Mouse (Mus musculus): ENCODE data around the gene Itgb5.
A peak's percentile ranks its signal among the peaks of the same experiment; 100 is the strongest.

The Itgb5 gene

DNA sequence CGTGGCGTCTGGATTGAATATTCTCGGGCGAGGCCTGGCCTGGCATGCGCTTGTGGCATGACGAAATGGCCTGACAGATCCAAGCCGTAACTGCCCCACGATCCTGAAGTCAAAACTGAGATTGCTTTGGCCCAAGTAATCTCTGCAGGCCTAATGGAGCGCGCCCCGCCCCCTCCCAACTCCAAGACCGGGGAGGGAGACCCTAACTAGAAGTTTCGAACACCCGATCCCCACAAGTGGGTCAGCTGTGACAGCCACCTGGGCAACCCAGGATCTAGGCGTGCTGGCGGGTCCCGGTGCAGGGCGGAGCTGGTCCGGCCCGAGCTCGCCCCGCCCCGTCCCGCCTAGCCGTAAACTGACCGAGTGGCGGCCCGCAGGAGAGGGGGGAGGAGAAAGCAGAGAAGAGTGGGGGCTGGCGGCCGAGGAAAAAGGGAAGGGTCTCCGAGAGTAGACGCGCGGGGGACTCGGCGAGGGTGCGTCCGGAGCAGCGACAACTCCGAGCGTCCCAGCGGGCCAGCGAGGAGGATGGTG lies at the start of gene Itgb5:
Itgb5 (plus strand) TSS at position 365 of the 531 bp plus-strand sequence.
- DNase-seq (ENCODE audit: low read depth in 1 of 2, low spot score in 2 of 2): peak in 1 of 2 experiments; percentile 34

DNA sequence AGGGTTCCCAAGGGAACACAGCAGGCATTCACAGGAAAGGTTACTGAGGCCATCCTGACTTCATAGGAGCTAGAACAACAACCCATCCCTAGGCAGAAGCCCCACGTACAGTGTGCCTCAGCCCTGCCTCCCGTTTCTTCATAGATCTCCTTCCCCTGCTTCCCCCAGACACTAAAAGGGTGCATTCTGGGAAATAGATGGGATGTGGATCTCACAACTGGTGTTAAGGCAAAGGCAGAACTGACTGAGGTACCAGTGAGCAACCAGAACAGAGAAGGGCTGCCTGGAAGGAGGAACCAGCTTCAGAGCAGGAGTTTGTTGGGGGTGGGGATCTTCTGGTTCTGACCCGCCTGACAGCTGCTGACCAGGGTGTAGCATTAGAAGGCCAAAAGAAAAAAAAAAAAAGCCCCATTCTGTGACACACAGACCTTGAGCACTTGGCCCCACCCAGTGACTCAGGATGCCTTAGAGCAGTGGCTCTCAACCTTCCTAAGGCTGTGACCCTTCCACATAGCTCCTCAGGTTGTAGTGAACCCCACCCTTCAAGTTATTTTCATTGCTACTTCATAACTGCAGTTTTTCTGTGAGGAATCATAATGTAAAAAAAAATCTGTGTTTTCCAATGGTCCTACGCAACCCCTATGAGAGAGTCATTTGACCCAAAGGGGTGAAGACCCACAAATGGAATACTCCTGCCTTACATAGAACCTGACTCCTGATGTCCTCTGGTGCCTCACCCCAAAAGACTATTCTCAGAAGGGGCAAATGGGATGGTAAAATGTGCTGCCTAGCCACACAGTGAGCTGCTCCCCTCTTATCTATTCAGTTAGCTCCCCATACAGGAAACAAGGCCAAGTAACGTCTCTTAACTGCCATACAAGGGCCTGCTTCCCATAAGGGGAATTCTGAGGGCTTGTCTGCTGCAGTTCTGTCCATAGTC lies 47.4 kb upstream of the Itgb5 start:
- DNase-seq (ENCODE audit: low read depth in 1 of 2, low spot score in 2 of 2): peak in 1 of 2 experiments; percentile 27

DNA sequence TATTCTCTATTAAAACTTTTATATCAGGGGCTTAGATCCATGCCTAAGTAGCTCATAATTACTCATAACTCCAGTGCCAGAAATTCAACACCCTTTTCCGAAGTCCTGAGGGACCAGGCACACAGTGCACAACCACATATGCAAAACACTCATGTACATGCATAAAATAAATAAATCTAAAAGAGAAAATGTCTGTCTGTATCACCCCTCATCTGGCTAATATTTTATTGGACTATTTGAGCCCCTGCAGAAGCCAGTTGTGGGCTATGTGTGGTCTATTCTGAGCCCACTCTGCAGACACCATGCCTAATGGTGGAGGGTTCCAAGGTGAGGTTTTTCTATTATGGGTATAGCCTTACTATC lies 46.8 kb upstream of the Itgb5 start:
- no peak for DNase-seq (ENCODE audit: low read depth in 1 of 2, low spot score in 2 of 2)

DNA sequence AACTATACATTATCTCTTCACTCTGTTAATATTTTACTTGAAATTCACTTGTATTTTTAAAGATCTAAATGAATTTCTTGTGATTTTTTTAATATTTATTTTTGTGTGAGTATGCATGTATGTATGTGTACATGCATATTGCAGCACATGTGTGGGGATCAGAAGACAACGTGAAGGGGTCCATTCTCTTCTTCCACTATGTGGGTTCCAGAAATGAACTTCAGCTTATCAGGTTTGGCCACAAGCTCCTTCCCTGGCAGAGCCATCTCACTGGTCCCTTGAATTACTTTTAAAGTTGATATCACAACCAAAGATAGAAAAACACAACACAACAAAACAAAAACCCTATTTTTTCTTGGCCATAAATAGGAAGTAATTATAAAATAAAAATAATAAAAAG lies 44.9 kb upstream of the Itgb5 start:
- DNase-seq (ENCODE audit: low read depth in 1 of 2, low spot score in 2 of 2): no peak

DNA sequence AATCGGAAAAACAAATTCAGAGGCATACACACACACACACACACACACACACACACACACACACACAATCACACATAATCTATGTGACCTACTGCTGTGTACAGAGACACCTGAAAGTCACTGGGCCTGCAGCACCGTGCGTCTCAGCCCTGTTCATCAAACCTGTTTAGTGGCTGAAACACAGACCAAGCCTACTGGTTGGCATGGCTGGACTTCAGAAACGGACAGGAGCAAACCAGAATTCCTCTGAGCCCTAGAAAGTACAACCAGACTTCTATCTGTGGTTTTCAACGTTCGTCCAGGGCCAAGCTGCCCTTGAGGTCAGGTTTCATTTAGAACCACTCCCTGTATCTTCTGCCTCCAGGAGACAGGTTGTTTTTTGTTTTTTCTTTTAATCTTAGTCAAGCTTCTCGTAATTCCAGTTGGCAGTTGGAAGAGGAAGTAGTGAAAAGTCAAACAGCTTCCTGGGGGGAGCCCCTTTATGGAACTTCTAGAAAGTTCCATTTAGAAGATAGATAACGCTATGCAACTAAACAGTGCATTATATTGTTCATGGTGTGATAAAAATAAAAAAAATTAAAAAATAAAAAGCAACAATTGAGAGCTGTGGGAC lies 44.3 kb upstream of the Itgb5 start:
- no peak for DNase-seq (ENCODE audit: low read depth in 1 of 2, low spot score in 2 of 2)

DNA sequence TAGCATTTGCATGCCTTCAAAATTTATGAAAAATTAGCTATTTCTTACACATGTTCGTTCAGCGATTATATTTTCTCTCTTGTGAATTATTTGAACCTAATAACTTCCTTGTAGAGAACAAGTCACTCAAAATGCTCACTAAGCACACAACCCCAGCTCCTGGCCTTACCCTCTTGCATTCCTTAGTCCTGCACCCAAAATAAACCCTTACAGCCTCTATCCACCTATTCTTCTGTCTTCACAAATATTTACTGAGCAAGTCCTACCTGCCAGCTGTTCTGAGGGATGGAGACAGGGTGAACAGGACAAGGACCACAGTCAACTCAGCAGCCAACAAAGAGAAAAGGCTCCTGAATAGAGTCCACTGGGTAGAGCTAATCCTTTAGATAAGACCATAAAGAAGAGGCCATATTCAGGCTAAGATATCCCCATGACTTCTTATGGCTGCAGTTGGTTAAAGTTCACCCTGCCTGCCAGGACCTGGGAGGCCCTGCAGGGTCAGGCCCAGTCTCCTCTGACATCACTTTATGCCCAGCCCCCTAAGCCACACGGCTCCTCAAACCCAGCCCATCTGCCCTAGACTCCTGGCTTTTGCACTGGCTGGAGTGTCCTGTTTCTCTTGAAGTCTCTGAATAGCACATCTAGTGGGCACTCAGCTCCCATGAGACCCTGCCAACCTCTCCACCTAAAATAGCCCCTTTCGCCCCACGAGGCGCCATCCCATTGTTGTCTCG lies 42.6 kb upstream of the Itgb5 start:
- DNase-seq (ENCODE audit: low read depth in 1 of 2, low spot score in 2 of 2): no peak

DNA sequence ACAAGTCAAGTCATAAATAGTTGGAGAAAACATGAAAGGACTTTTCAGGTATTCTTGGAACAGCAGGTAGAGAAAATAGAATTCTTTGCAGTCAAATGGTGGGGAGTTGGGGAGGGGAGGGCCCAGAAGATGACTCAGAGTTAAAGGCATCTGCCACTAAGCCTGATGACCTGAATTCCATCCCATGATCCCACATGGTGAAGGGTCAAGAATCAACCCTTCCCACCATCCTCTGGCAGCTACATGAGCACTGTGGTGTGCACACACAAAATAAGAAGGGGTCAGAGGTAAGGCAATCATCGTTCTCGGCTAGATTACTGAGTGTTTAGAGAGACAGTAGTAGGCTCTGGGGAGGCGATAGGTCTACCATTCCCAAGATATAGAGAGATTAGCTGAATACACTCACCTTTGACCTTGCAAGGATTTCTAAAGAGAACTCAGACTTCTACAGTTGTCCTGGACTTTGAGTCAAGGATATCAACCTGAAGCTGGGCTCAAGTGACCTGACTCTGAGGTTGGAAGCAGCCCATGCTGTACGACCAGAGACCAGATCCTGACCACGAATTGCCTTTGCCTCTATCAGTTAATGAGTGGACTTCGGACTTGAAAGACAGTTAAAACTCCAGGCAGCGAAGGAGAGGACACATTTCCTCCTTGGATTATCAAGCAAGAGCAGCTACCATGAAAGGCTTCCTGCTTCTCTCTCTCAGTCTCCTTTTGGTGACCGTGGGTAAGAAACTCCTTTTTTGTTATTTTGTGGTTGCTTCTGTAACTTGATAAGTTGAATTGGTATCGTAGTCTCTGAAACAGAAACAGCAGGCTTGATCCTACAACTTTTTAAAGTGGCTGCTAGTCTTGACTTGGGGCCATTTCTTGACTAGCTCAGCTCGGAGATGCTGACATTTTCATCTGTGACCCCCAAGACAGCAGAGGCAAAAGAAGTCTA lies 35.3 kb upstream of the Itgb5 start, which contains the start of gene Muc13:
Muc13 (plus strand) TSS at position 192 of the 946 bp plus-strand sequence.
- DNase-seq (ENCODE audit: low read depth in 1 of 2, low spot score in 2 of 2): no peak

DNA sequence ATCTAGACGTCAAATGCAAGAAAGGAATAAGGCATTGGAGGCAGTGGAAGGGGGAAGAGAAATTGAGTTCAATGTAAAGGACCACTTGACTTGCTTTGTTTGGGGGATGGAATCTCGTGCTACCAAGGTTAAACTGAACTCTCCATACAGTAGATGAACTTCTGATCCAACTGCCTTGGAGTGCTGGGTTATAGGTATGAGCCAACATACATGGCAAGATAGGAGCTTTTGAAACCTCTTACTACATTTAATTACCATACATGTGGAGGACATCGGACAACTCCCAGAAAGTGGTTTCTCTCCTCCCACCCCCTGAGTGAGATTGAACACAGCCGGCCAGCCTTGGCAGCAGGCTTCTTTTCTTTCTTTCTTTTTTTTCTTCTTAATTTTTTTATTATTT lies 34.4 kb upstream of the Itgb5 start:
- DNase-seq (ENCODE audit: low read depth in 1 of 2, low spot score in 2 of 2): no peak

DNA sequence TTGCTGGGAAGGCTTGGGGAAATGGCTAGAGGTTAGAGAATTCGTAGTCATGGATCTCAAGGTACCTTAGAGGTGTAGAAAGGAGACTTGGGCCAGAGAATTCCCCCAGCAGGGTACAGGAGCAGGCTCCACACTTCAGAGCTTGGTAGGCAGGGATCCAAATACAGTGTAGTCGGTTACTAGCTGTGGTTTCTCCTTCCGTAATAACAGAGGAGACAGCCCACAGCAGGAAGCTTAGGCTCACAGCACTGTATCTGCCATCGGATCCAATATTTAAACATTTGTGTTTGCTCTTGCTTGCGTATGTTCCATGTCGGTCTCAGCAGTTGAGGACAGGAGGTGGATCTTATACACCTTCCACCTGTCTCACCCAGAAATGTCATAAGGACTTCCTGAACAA lies 33.6 kb upstream of the Itgb5 start:
- no peak for DNase-seq (ENCODE audit: low read depth in 1 of 2, low spot score in 2 of 2)

DNA sequence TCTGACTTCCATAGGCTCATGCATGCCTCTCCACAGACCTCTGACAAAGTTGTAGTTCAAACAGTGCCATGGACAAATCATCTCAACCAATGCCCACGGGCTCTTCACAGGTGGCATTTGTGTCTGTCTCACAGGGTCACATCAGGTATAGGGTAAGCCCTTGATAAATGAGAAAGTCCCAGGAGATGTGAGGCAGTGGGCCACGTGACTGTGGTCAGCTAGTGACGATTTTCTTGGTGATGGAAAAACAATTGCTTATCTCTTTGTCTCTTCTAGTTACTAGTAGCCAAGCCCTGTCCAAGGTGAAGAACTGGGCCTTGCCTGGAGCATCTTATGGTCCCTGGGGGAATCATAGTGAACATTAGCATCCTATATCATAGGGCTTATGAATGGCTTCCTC lies 32.7 kb upstream of the Itgb5 start:
- DNase-seq (ENCODE audit: low read depth in 1 of 2, low spot score in 2 of 2): no peak

DNA sequence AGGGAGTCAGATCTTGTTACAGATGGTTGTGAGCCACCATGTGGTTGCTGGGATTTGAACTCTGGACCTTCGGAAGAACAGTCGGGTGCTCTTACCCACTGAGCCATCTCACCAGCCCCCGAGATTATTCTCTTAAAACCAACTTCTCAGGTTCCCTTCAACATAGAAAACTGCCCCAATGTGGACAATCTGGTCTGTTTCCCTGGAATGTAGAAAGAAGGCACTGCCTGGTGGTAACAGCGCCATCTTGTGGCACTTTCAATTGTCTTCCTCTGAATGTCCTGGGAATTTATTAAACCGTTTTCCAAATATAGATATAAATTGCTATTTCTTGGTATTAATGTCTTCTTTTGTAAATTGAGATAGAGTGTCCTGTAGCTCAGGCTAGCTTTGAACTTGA lies 31.6 kb upstream of the Itgb5 start:
- peak in 1 of 2 experiments; percentile 13 for DNase-seq (ENCODE audit: low read depth in 1 of 2, low spot score in 2 of 2)

DNA sequence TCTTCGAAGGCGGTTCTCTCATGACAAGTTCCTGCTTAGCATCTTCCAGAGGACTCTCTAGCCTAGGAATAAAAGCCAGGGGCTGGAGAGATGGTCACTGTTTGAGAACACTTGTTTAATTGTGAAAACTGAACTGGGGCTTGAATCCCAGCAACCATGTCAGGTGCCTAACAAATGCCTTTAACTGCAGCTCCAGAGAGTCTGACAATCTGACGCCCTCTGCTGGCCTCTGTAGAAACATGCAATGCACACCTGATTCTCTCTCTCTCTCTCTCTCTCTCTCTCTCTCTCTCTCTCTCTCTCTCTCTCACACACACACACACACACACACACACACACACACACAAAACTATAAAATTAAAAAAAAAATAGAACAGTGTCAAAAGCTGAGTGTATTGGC lies 19.5 kb upstream of the Itgb5 start:
- DNase-seq (ENCODE audit: low read depth in 1 of 2, low spot score in 2 of 2): no peak

DNA sequence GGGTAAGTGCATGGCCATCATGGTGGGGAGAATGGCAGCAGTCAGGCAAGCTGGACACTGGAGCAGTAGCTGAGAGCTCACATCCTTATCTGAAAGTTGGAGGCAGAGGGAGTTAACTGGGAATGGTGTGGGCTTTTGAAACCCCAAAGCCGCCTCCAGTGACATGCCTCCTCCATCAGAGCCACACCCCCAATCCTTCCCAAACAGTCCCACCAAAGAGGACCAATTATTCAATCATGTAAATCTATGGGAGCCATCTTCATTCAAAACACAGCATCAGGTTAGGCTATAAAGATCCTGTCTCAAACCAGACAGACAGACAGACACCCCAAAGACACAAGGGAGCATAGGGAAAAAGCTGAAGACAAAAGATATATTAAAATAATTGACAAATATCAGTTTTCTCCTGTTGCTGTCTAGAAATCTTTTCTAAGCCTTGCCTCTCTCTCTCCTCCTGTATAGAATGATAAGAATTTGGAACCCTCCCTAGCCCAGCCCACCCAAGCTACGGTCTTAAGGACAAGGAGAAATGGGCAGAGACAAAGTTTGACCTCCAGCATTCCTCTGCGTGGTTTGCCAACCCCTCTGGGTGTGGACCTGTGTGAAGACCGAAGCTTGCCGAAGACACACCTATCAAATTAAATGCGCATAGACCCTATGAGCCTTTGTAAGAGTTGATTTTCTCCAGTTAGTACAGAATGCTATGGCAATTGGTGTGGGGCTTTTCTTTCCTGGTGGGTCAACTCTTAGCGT lies 10.9 kb upstream of the Itgb5 start:
- no peak for DNase-seq (ENCODE audit: low read depth in 1 of 2, low spot score in 2 of 2)

DNA sequence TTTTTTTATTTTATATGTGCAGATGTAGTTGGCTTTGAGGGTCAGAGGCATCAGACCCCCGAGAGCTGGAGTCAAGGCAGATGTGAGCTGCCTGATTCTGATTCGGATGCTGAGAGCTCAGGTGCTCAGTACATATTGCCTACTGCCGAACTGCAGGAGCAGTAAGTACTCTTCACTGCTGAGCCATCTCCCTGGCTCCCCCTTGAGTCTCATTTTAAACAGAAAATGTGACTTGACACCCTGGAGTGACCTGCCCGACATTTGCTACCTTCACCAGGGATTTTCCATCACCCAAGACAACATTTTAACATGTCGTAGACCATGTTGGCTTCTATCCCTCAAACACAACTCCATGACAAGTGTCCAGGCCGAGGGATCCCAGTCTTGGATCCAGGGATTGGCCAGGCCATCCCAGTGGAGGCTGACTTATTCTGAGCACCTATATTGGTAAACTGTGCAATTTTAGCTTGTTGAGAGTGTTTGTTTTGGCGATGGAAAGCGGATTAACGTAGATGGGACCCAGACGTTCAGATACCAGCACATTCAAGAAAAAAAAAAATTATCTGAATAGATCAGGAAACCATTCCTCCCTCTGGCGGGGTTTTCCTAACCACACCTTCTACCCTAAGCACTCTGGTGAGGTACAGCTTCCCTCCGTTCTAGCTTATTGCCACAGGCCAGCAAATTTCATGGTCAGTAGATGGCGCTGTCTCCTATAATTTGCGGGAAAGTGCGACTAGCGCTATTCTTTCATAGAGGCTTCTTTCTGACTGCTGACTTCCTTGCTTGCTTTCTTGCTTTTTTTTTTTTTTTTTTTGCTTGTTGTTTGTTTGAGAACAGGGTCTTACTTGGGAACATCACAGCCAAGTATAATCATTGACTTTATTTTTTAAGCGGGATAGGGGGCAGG lies 8.9 kb upstream of the Itgb5 start:
- DNase-seq (ENCODE audit: low read depth in 1 of 2, low spot score in 2 of 2): peak; percentile 50 to 72

DNA sequence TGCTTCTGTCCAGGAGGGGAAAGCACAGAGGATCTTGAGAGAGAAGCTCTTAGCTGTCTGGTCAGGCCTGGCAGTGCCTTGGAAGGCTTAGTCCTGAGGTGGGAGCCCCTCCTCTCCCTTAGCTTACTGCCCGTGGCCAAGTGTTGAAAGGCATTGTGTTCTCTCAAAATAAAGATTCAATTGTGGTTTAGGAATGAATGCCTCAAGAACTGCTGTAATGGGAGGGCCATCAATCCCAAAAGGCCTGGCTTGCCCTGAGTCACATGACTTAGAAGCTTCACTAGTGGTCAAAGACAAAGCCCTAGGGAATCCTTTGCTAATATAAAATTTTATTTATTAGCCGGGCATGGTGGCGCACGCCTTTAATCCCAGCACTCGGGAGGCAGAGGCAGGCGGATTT lies 4.9 kb upstream of the Itgb5 start:
- DNase-seq (ENCODE audit: low read depth in 1 of 2, low spot score in 2 of 2): no peak

DNA sequence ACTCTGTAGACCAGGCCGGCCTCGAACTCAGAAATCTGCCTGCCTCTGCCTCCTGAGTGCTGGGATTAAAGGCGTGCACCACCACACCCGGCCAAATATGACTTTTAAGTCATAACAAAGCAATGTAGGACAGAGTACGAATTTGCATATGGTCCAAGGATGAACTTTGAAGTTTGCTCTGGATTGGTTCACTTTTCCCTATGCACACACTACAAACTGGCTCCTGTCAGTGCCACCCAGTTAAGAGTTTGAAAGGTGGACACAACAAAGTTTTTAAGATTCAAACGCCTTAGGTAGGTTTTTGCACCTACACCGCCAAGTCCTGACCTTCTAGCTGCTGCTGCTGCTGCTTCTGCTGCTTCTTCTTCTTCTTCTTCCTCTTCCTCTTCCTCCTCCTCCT lies 969 bp upstream of the Itgb5 start:
- DNase-seq (ENCODE audit: low read depth in 1 of 2, low spot score in 2 of 2): no peak

DNA sequence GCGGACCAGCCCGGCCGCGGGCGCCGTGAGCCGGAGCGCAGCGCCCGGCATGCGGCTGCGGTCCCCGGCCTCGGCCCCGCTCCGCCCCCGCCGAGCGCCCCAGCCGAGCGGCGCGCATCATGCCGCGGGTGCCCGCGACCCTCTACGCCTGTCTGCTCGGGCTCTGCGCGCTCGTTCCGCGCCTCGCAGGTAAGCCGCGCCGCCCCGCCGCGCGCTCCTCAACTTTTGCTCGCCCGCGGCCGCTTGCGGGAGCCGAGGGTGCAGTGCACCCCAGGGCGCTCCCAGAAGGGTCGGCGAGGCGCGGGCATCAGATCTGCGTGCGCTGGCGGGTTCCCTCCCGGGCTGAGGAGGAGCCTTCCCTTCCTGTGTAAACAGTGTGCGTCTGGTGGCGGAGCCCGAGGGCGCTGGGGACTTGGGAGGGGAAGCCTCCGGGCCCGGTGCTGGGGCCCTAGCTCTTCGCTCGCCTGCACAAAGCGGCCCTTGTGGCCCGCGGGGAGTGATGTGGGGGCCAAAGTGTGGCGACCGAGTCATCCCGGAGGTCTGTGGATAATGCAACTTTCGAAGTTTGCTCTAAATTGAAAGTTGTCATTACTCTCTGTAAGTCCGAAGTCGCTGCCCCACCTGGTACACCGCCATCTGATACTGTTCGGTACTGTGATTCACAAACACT lies 512 bp downstream of the Itgb5 start:
- peak in 1 of 2 experiments; percentile 32 for DNase-seq (ENCODE audit: low read depth in 1 of 2, low spot score in 2 of 2)

DNA sequence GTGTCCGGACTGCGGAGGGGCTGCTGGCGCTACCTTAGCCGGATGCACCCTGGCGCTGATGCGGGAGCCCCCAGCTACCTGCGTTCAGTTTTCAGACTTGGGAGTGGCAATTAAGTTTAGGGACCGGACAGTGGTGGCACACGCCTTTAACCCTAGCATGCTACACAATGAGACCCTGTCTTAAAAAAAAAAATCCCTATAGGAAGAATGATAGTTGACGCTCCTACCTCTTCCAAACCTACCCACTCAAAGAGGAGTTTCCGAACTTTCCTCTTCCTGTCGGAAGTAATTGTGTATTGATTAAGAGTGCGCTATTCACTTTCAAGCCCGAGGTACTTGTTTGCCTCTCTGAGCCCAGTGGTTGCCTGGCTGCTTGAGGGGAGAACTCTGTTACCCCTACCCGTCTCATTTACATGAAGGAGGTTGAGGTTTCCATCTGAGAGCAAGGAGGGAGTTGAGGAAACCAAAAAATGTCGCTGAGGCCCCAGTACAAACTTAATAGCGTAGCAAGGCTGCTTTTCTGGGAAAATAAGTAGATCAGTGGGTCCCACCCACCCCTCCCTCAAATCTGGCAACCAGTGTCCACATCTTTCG lies 1.1 kb downstream of the Itgb5 start:
- no peak for DNase-seq (ENCODE audit: low read depth in 1 of 2, low spot score in 2 of 2)
